Mouse (Mus musculus) hindbrain, embryonic 12.5 days (tissue): ENCODE measurements at regions not wholly inside any gene's neighbourhood (a gene's known extent, or its start where the extent isn't known, plus 50 kb on each side); places are given as distances from the start of the nearest gene placed in this dataset.
"Not testable (repeated sequence)": the region's sequence is repeated elsewhere in the genome, so short reads cannot be mapped to it uniquely, and the experiment has no call there.

ENCODE experiments used
- ATAC-seq: fragments of 200-750 bp; cut with Nextera tagmentation; 2 replicates; pipeline ENCODE4 v1.8.0; 2017; ENCODE audit warnings: moderate TSS enrichment; ENCODE audit not compliant: low FRiP score
- H3K27ac ChIP-seq: fragments of 300-500 bp; sonication (generic); 2 replicates; pipeline ENCODE4 v1.5.1; 2016; ENCODE audit warnings: mild to moderate bottlenecking
- H3K27me3 ChIP-seq: fragments of 300-500 bp; sonication (generic); 2 replicates; pipeline ENCODE4 v1.6.1; 2016; ENCODE audit warnings: mild to moderate bottlenecking
- H3K36me3 ChIP-seq: fragments of 300-500 bp; sonication (generic); 2 replicates; pipeline ENCODE4 v1.6.1; 2016; ENCODE audit warnings: mild to moderate bottlenecking
- H3K4me1 ChIP-seq: fragments of 300-500 bp; sonication (generic); 2 replicates; pipeline ENCODE4 v1.6.1; 2016
- H3K4me2 ChIP-seq: fragments of 300-500 bp; sonication (generic); replicated peaks from 2 replicates; pipeline ENCODE4 v1.6.1; 2016; ENCODE audit warnings: mild to moderate bottlenecking
- H3K4me3 ChIP-seq: fragments of 300-500 bp; sonication (generic); 2 replicates; pipeline ENCODE4 v1.5.1; 2016; ENCODE audit warnings: mild to moderate bottlenecking
- H3K9ac ChIP-seq: fragments of 300-500 bp; sonication (generic); 2 replicates; pipeline ENCODE4 v1.6.1; 2016; ENCODE audit warnings: mild to moderate bottlenecking, moderate library complexity
- H3K9me3 ChIP-seq: fragments of 300-500 bp; sonication (generic); replicated peaks from 2 replicates; pipeline ENCODE4 v1.6.1; 2016; ENCODE audit warnings: mild to moderate bottlenecking
- WGBS: fragments of 180-500 bp; shearing (Covaris S2); methylation state at CpG from one replicate; pipeline ENCODE4 v1.1.7; 2016; 5-methylcytosine and 5-hydroxymethylcytosine counted together

GRCm38 (mm10) chr5:129363189-129363588 lies 137.8 kb upstream of the Sfswap start:
- Histone ChIP-seq H3K9ac (no peak overlapping the region), H3K4me3 (no peak overlapping the region), H3K4me2 (no peak overlapping the region), H3K27me3 (no peaks in the 10 kb centered on the region), H3K9me3 (no peaks in the 10 kb centered on the region), H3K4me1 (peaks cover 7% of the 10 kb centered on the region; the same call in 1 of the 2 replicates), H3K27ac (no peak overlapping the region), H3K36me3 (no peaks in the 10 kb centered on the region)
- ATAC-seq, result peak; percentile 70
- WGBS, result 56% methylated on average over 10 of the region's 10 CpGs

- ATAC-seq, result no peak
- Histone ChIP-seq H3K4me3 (no peak overlapping the region), H3K36me3 (no peaks in the 10 kb centered on the region), H3K27ac (no peak overlapping the region), H3K9me3 (no peaks in the 10 kb centered on the region), H3K4me2 (no peak overlapping the region), H3K9ac (no peak overlapping the region), H3K4me1 (peaks cover 7% of the 10 kb centered on the region; the same call in 1 of the 2 replicates), H3K27me3 (no peaks in the 10 kb centered on the region)
- WGBS, result 83% methylated on average over 8 of the region's 8 CpGs
Measured at GRCm38 (mm10) chr5:129365026-129365425, 136.0 kb upstream of the Sfswap start.

- Histone ChIP-seq H3K4me3 (no peak overlapping the region), H3K4me2 (no peak overlapping the region), H3K9me3 (no peaks in the 10 kb centered on the region), H3K36me3 (no peaks in the 10 kb centered on the region), H3K4me1 (peaks cover 7% of the 10 kb centered on the region; the same call in 1 of the 2 replicates), H3K27me3 (no peaks in the 10 kb centered on the region), H3K27ac (no peak overlapping the region), H3K9ac (no peak overlapping the region)
- ATAC-seq, result no peak
- WGBS, result 85% methylated on average over 13 of the region's 13 CpGs
Measured at GRCm38 (mm10) chr5:129367266-129367665, 133.8 kb upstream of the Sfswap start.

- Histone ChIP-seq H3K27me3 (no peaks in the 10 kb centered on the region), H3K4me1 (no peaks in the 10 kb centered on the region), H3K36me3 (no peaks in the 10 kb centered on the region), H3K9ac (no peak overlapping the region), H3K4me2 (no peak overlapping the region), H3K9me3 (peaks cover 11% of the 10 kb centered on the region; the same call in 1 of the 2 replicates), H3K4me3 (no peak overlapping the region), H3K27ac (no peak overlapping the region)
- 86% methylated on average over 7 of the region's 7 CpGs for WGBS
- ATAC-seq, result no peak
Measured at GRCm38 (mm10) chr5:129380861-129381260, 120.2 kb upstream of the Sfswap start.

- Histone ChIP-seq H3K27ac (no peak overlapping the region), H3K9ac (no peak overlapping the region), H3K4me2 (no peak overlapping the region), H3K4me1 (no peaks in the 10 kb centered on the region; the same call in 1 of the 2 replicates), H3K27me3 (0 out of 2 replicates have a peak, but pooled peaks cover 3% of the 10 kb centered on the region), H3K36me3 (no peaks in the 10 kb centered on the region), H3K9me3 (no peaks in the 10 kb centered on the region), H3K4me3 (no peak overlapping the region)
- WGBS, result 94% methylated on average over 8 of the region's 8 CpGs
- ATAC-seq, result no peak
Measured at GRCm38 (mm10) chr5:129384976-129385375, 116.0 kb upstream of the Sfswap start.

- H3K4me1 ChIP-seq, H3K36me3 ChIP-seq, H3K4me2 ChIP-seq, H3K27me3 ChIP-seq, H3K9me3 ChIP-seq, H3K9ac ChIP-seq, H3K4me3 ChIP-seq, H3K27ac ChIP-seq: not testable (repeated sequence)
- 47% methylated on average over 2 of the region's 7 CpGs for WGBS
- peak; percentile 91 for ATAC-seq
Measured at GRCm38 (mm10) chr5:129385965-129386643, 114.9 kb upstream of the Sfswap start.

- not testable (repeated sequence) for H3K27ac ChIP-seq, H3K9me3 ChIP-seq, H3K36me3 ChIP-seq, H3K4me3 ChIP-seq, H3K4me2 ChIP-seq, H3K9ac ChIP-seq, H3K27me3 ChIP-seq, H3K4me1 ChIP-seq
- peak; percentile 92 for ATAC-seq
- no CpG with 5 or more reads among the region's 8 CpGs for WGBS
Measured at GRCm38 (mm10) chr5:129386671-129387070, 114.3 kb upstream of the Sfswap start.

- ATAC-seq, result no peak
Measured at GRCm38 (mm10) chr5:129387301-129387700, 113.7 kb upstream of the Sfswap start.

GRCm38 (mm10) chr5:129390921-129391371 lies 110.1 kb upstream of the Sfswap start:
- H3K36me3 ChIP-seq, result no peaks in the 10 kb centered on the region
- H3K9me3 ChIP-seq, result no peaks in the 10 kb centered on the region
- H3K9ac ChIP-seq, result no peak overlapping the region
- no peak overlapping the region for H3K4me2 ChIP-seq
- peaks cover 14% of the 10 kb centered on the region; the same call in 1 of the 2 replicates for H3K27me3 ChIP-seq
- ATAC-seq, result no peak
- H3K4me1 ChIP-seq, result peaks cover 6% of the 10 kb centered on the region
- WGBS, result 73% methylated on average over 4 of the region's 4 CpGs
- no peak overlapping the region for H3K27ac ChIP-seq
- H3K4me3 ChIP-seq, result no peak overlapping the region

More at GRCm38 (mm10) chr5:129387301-129387700, 113.7 kb upstream of the Sfswap start:
- H3K4me1 ChIP-seq, result peaks cover 6% of the 10 kb centered on the region
- H3K27ac ChIP-seq, result no peak overlapping the region
- H3K9me3 ChIP-seq, result no peaks in the 10 kb centered on the region
- H3K4me2 ChIP-seq, result no peak overlapping the region
- no peaks in the 10 kb centered on the region for H3K36me3 ChIP-seq
- peaks cover 10% of the 10 kb centered on the region; the same call in 1 of the 2 replicates for H3K27me3 ChIP-seq
- H3K4me3 ChIP-seq, result no peak overlapping the region
- WGBS, result 77% methylated on average over 3 of the region's 3 CpGs
- H3K9ac ChIP-seq, result no peak overlapping the region

GRCm38 (mm10) chr5:129393150-129393549 lies 107.9 kb upstream of the Sfswap start:
- WGBS, result 94% methylated on average over 2 of the region's 2 CpGs
- H3K4me1 ChIP-seq, result peaks cover 6% of the 10 kb centered on the region; the same call in 1 of the 2 replicates
- H3K36me3 ChIP-seq, result no peaks in the 10 kb centered on the region
- no peak for ATAC-seq
- no peak overlapping the region for H3K4me2 ChIP-seq
- no peak overlapping the region for H3K4me3 ChIP-seq
- peaks cover 14% of the 10 kb centered on the region; the same call in 1 of the 2 replicates for H3K27me3 ChIP-seq
- H3K27ac ChIP-seq, result no peak overlapping the region
- no peaks in the 10 kb centered on the region for H3K9me3 ChIP-seq
- no peak overlapping the region for H3K9ac ChIP-seq

- 81% methylated on average over 9 of the region's 9 CpGs for WGBS
- Histone ChIP-seq H3K4me1 (peaks cover 6% of the 10 kb centered on the region; the same call in 1 of the 2 replicates), H3K27ac (no peak overlapping the region), H3K4me3 (no peak overlapping the region), H3K9ac (no peak overlapping the region), H3K9me3 (no peaks in the 10 kb centered on the region), H3K27me3 (peaks cover 11% of the 10 kb centered on the region; the same call in 1 of the 2 replicates), H3K36me3 (no peaks in the 10 kb centered on the region), H3K4me2 (no peak overlapping the region)
- no peak for ATAC-seq
Measured at GRCm38 (mm10) chr5:129393606-129394255, 107.3 kb upstream of the Sfswap start.

- peaks cover 11% of the 10 kb centered on the region; the same call in 1 of the 2 replicates for H3K27me3 ChIP-seq
- H3K4me2 ChIP-seq, result no peak overlapping the region
- no peak overlapping the region for H3K27ac ChIP-seq
- H3K9ac ChIP-seq, result no peak overlapping the region
- ATAC-seq, result no peak
- 62% methylated on average over 4 of the region's 4 CpGs for WGBS
- H3K4me3 ChIP-seq, result no peak overlapping the region
- H3K4me1 ChIP-seq, result peaks cover 6% of the 10 kb centered on the region; the same call in 1 of the 2 replicates
- no peaks in the 10 kb centered on the region for H3K36me3 ChIP-seq
- H3K9me3 ChIP-seq, result no peaks in the 10 kb centered on the region
Measured at GRCm38 (mm10) chr5:129394416-129394815, 106.6 kb upstream of the Sfswap start.
